Mouse (Mus musculus): ENCODE data around the gene Cpne4. TPM values are rescaled to one million over a fixed set of nuclear protein-coding genes. Genes with fewer than 3 reads are reported as not detected.

Cpne4 gene
- not detected for polyA plus RNA-seq (2014; fragmentation: Illumina TruSeq; extraction: RNeasy Lipid Tissue Mini Kit (QIAGEN cat#74804); ENCODE audit: low read depth, low replicate concordance)

DNA sequence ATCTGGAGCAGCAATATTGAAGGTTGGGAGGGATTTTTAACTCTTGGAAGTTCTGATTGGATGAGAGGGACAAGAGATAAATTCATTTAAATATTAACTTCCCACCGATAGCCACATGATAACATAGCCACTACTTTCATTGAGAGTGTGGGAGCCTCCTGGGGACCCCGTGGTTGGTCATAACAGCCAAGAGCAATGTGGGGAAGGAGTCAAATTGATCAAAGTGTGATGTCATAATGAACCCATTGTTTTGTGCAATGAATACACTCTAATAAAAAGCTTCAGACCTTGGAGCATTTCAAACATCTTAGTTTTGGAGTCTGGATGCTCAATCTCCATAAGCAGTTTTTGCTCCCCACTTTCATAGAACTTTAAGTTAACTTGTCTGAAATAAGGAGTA, at the start of gene Cpne4:
Gene Cpne4 (plus strand): TSS at position 301 of the 400 bp plus-strand sequence.

DNA sequence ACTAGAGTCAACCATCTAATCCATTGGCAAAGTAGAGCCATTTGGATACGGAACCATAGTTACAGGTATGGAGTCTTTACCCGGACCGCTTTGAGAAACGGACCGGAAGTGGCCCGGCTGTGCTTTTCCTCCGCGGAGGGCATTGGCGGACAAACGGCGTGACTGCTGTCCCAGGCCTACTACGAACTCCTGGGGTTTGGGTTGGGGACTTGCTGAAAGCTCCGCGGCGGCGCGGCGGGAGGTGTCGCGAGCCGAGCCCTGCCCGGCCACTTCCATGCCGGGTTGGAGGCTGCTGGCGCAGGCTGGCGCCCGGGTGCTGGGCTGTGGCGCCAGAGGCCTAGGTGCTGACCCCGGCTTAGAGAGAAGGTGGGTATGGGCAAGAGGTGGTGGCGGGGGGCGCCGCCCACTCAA, 506.1 kb downstream of the Cpne4 start, which contains the start of gene Mrpl3:
Gene Mrpl3 (plus strand): TSS at position 93 of the 411 bp plus-strand sequence.

Other genes with a start within 250 kb of the Cpne4 start
- 7.0 TPM for gene Acpp, start 209.5 kb upstream of the Cpne4 start, polyA plus RNA-seq (2014; fragmentation: Illumina TruSeq; extraction: RNeasy Lipid Tissue Mini Kit (QIAGEN cat#74804); ENCODE audit: low read depth, low replicate concordance)

Data from liver, adult 10 weeks (tissue).